Comparison of ENCODE assay signal across 9 mouse cellular contexts in genomic region chr4:46989842-46990241, GRCm38 (mm10). TPM values are rescaled to one million over a fixed set of nuclear protein-coding genes. Genes with fewer than 3 reads are reported as not detected.
A peak's percentile ranks its signal among the peaks of the same experiment; 100 is the strongest.
DNase-seq lines count a peak whose midpoint lies in the region; ATAC-seq and TF ChIP-seq lines count a peak whose summit lies in the region.
"Had no signal": no experiment of that assay in that cellular context is flagged by ENCODE, and none has a peak within 500 bp of the region (broad histone marks: within the 10 kb centered on the region; RNA-seq: fewer than 3 reads in every experiment).

No protein-coding gene starts in this region.

- H3K27ac ChIP-seq in heart, postnatal 0 days (ENCODE audit: low read depth) = no peak overlapping the region
- H3K27ac ChIP-seq in midbrain, embryonic 12.5 days (replicated peaks) = no peak overlapping the region

- H3K4me3 ChIP-seq in heart, postnatal 0 days (ENCODE audit: low read depth, low read length) = no peak overlapping the region
- H3K4me3 ChIP-seq in midbrain, embryonic 12.5 days = peak overlapping the region; percentile 65

- no peak for ATAC-seq in heart, postnatal 0 days (ENCODE audit: insufficient read depth, low read depth)
- peak; percentile 42; the same call in 1 of the 2 replicates for ATAC-seq in midbrain, embryonic 12.5 days (ENCODE audit: low FRiP score, low read depth)

- no peaks in the 10 kb centered on the region for H3K4me1 ChIP-seq in heart, postnatal 0 days (ENCODE audit: control insufficient read depth, insufficient read depth)
- peaks cover 24% of the 10 kb centered on the region for H3K4me1 ChIP-seq in midbrain, embryonic 12.5 days

- no peaks in the 10 kb centered on the region for H3K9me3 ChIP-seq in heart, postnatal 0 days (replicated peaks; ENCODE audit: control insufficient read depth, low read length)
- H3K9me3 ChIP-seq in midbrain, embryonic 12.5 days = no peaks in the 10 kb centered on the region

- no peaks in the 10 kb centered on the region for H3K36me3 ChIP-seq in heart, postnatal 0 days (replicated peaks; ENCODE audit: control insufficient read depth, insufficient read depth, low read length)
- H3K36me3 ChIP-seq in midbrain, embryonic 12.5 days = no peaks in the 10 kb centered on the region

- no peak for TF ChIP-seq EP300 in heart, postnatal 0 days (IDR thresholded peaks at IDR 0.05; ENCODE audit: low read depth)

- H3K9ac ChIP-seq in heart, postnatal 0 days (replicated peaks; ENCODE audit: low read depth, low read length) = no peak overlapping the region
- peak overlapping the region; percentile 16; the same call in 1 of the 2 replicates for H3K9ac ChIP-seq in midbrain, embryonic 12.5 days (replicated peaks)

- peak; percentile 23 for TF ChIP-seq CTCF in heart, postnatal 0 days (IDR thresholded peaks at IDR 0.05; ENCODE audit: low read depth)

- 4% methylated on average over 17 of the region's 17 CpGs for WGBS in heart, postnatal 0 days
- 1% methylated on average over 17 of the region's 17 CpGs for WGBS in midbrain, embryonic 12.5 days

- H3K4me2 ChIP-seq in heart, postnatal 0 days (ENCODE audit: low read depth, low read length) = no peak overlapping the region
- H3K4me2 ChIP-seq in midbrain, embryonic 12.5 days (replicated peaks) = peak overlapping the region; percentile 91

- peaks cover 74% of the 10 kb centered on the region for H3K27me3 ChIP-seq in heart, postnatal 0 days (ENCODE audit: control insufficient read depth, insufficient read depth, low read length)
- H3K27me3 ChIP-seq in midbrain, embryonic 12.5 days = peaks cover 71% of the 10 kb centered on the region

- DNase-seq in heart, postnatal 0 days (ENCODE audit: low spot score) = no peak
- DNase-seq in heart, adult 11 months = no peak
- peak; percentile 88 to 92 for DNase-seq in cerebellum, postnatal 25 days
- DNase-seq in frontal cortex, postnatal 14 days (ENCODE audit: low spot score in 2 of 2) = peak; percentile 50 to 69
- DNase-seq in layer of hippocampus, adult 9-11 months = peak; percentile 67
- peak; percentile 48 for DNase-seq in thymus, postnatal 0 days (ENCODE audit: low spot score)
- no peak for DNase-seq in adrenal gland, adult 8-10 months

RNA-seq across cellular contexts. Expression of gene Gabbr2, which starts 1.8 kb away (rescaled TPM):
- total RNA-seq in heart, postnatal 0 days (2014; rRNA removed; ENCODE audit: low replicate concordance) = 0.39 TPM in 1 of 2 replicates, not detected in the other
- polyA plus RNA-seq in heart, postnatal 0 days (2015; fragmentation: Nextera tagmentation; extraction: Ambion mirVana) = 0.03 and 0.07 TPM in 2 replicates
- polyA plus RNA-seq in midbrain, embryonic 12.5 days (2016; fragmentation: Nextera tagmentation; extraction: Ambion mirVana) = 0.68 and 0.69 TPM in 2 replicates
- 0.10 and 0.16 TPM in 2 replicates for polyA plus RNA-seq in thymus, postnatal 0 days (2015; fragmentation: Nextera tagmentation; extraction: Ambion mirVana)
- total RNA-seq in adrenal gland, adult 8-10 months (2022) = under 1 TPM; 0.31 to 0.52 (median 0.39) TPM
- total RNA-seq: MEL had no signal

Comparison
In these comparisons a context has a peak if more than half of its experiments do, and no peak if none do; other contexts are left out.
1. DNase-seq: peak in cerebellum, postnatal 25 days (2 of 2), frontal cortex, postnatal 14 days (2 of 2), layer of hippocampus, adult 9-11 months (single experiment) and thymus, postnatal 0 days (single experiment); none in heart, postnatal 0 days (single experiment), heart, adult 11 months (single experiment) and adrenal gland, adult 8-10 months (single experiment).